Mouse (Mus musculus) CD4-positive, CD25-positive, alpha-beta regulatory T cell, adult 4 months (primary cell): ENCODE results near the gene Mlf1. TPM values are rescaled to one million over a fixed set of nuclear protein-coding genes. Genes with fewer than 3 reads are reported as not detected.

Experiments
- ATAC-seq: one replicate; pipeline ENCODE4 v1.8.0; 2017
- polyA plus RNA-seq, 2 experiments: library from polyadenylated mRNA; unstranded; fragments of 100-300 nt; shearing (Covaris generic); gene quantifications; one replicate each; pipeline ENCODE4 v1.2.1; 2017

Gene Mlf1
- polyA plus RNA-seq = 1 to 10 TPM in 1 of 2 experiments, under 1 TPM in 1; 0.79 to 1.5 TPM

DNA sequence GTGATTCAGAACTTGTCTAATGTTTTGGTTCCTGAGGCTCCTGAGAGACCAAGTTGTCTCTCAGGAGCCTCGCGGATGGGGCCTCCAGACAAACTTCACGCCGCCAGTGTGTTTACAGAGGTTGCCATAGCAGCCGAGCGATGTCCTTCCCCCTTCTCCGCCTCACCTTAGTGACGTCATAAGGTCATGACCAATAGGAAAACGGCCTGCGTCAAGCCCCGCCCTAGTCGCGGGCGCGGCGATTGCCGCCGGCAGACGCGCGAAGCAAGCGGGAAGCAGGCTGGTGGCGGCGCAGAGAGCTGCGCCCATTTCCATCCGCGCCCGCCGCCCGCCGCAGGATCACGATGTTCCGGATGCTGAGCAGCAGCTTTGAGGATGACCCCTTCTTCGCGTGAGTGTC lies at the start of gene Mlf1:
Gene Mlf1 (plus strand): TSS at position 226 of the 400 bp plus-strand sequence.
- peak; percentile 95 for ATAC-seq

DNA sequence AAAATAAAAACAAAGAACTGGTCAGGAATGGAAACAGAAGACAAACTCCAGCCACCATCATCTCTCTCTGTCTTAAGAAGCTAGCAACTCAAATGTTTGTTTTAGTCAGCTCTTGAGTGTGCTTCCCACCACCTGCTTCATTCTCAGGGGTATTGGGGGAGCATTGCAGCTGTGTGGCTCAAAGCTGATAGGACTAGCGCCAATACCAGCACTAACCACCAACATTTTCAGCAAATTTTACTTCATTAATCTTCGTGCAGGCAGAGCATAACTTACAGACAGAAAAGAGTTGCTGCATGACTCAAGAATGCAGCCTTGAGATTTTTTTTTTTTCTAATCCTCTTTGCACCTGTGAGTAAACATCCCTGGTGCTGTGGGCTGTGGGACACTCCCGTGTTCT lies 34.3 kb upstream of the Mlf1 start:
- no peak for ATAC-seq

DNA sequence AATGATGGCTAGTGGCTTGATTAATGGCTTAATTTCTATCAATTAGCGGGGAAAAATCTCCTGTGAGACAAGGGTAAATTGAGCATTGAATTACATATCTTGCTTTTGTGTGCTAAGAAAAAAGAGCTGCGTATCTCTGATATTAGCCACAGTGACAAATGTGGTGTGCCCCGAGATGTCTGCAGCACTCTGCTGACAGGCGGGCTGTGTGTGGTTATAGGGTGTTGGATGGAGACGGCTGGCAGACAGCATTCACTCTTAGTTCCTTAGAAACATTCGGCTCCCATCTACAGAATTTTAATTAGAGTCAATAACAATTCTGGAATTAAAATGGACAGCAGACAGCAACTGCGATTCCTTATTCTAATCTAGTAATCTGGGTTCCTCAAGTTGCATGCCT lies 33.0 kb upstream of the Mlf1 start:
- ATAC-seq = no peak

DNA sequence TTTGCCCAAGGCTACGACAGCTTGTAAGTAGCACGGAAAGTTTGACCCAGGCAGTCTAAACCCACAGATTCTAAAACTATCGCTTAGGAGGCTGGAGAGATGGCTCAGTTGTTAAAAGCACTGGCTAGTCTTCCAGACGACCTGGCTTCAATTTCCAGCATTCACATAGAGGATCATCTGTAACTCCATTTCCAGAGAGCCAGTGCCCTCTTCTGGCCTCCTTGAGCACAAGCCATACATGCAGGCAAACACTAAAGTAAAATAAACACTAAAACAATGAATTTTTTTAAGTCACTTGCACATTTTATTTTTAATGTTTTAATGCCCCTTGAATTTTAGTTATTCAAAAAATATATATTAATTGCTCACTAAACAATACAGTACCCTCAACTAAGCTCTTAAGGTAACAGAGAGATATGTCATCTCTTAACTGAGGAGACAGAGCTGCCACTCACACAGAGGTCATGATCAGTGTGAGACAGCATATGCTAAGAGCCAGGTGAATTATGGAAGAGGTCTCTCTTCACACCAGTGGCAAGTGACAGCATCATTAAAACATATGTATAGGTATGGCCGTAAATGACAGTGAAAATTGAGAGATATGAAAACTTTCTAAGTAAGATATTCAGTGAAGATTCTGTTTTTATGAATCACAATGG lies 30.8 kb upstream of the Mlf1 start:
- no peak for ATAC-seq

DNA sequence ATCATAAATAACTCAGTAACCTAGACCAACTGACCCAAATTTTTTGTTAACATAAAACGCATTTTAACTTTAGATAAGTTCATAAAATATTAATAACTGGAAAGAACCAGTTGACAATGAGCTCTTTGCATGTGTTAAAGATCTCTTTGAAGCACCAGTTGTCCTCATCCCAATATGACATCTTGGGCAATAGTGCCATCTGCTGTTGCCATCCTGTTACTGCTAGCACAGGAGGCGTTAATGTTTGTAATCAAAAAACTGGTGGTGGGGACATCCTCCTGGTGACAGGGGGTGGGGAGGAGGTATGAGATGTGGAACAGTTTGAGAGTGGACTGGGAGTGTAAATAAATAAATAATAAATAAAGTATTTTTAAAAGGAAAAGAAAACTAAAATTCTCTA lies 29.3 kb upstream of the Mlf1 start:
- ATAC-seq = peak; percentile 63

DNA sequence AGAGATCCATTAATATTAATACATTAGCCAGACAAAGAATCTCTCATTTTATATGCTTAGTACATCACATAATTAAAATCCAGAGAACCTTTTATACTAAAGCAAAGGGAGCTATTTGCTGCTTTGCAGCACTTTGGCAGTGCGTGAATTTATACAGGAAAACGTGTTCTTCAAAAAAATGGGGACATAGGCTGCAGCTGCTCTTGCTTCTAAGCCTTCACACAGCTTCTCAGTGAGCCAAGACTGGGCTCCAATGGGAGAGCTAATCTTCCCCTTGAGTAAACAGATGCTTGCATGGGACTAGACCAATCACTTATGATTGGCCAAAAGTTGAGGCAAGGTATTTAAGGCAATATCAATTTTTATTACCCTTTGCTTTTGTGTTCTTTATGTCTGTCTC lies 27.2 kb upstream of the Mlf1 start:
- no peak for ATAC-seq

DNA sequence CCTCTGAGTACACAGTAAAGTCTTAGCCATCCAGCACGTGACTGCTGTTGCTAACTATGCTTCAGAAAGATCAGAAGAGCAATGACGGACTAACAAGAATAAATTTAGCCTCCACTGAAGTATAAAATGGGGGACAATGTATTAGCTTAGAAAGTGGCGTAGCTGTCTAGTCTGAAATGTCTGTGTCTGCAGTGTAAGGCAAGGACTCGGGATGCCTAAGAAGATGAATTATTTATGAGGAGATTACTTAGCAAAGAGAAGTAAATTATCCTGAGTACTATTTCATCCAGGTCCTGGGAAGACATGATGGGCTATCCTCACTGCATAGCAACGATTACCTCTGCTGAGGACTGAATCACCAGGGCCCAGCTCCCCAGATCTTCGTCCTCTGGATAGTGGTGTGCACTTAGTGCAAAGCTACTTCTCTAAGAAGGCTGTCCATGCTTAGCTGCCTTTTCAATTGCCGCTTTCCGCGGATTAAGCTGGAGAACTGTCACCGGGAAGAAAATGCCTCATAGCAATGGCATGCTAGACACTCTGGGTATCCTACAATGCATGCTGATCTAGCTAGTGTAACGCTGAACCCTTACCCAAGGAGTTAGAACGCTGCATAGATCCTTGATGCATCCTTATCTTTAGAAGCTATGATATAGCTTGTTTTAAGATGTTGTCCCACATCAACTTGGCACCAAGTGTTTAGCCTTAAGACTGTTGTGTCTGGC lies 22.3 kb upstream of the Mlf1 start:
- no peak for ATAC-seq

DNA sequence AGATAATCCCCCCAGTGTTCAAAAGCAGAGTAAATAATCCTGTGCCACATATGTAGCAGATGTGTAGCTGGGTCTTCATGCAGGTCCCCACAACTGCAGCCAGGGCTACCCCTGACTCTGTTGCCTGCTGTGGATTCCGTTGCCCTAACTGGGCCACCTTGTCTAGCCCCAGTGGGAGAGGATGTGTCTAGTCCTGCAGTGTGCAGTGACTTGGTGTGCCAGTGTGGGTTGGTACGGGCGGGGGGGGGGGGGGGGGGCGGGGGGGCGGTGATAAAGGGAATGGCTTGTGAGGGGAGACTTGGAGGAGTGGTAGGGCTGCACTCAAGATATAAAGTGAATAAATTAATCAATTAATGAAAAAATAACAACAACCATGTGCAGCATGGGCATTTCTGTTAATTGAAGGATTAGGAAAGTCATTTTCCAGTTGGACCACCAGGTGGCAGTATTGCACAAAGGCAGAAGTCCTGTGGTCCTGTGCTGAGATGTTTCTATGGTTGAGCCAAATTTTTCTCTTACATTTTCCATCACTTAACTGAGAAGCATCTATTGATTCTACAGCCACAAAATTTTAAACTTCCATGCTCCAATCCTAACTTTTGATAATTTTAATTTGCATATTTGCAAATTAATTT lies 21.7 kb upstream of the Mlf1 start:
- ATAC-seq = peak; percentile 64

DNA sequence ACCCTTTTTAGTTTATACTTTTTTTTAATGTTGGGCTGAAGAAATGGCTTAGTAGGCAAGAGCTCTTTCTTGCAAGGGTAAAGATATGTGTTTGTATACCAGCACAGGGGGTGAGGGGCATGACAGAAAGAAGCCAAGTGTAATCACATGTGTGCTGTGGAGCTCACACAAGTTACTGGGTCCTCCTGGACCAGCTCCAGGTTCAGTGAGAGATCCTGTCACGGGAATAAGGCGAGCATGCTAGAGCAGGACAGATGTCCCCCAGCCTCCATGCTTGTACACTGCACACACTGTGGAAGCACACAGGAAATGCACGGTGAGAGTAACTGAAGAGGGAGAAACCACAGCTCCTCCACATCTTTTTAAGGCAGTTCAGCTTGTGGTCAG lies 21.1 kb upstream of the Mlf1 start:
- no peak for ATAC-seq

DNA sequence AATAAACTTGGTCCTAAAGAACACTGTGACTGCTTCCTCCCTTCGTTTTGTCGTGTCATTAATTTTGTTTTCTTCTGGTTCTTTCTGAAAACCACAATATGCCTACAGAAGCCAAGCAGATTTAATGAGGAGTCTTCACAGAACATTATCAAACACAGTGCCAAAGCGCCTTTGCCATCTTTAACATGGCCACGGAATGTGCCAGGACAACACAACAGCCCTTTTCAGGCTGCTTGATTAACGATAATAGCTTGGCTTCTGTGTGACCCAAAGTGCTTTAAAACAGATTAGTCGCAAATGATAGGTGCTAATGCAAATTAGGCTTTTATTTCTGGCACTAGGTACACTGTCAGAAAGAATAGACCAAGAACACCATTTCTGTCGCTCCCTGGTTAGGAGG lies 15.5 kb upstream of the Mlf1 start:
- ATAC-seq = no peak

DNA sequence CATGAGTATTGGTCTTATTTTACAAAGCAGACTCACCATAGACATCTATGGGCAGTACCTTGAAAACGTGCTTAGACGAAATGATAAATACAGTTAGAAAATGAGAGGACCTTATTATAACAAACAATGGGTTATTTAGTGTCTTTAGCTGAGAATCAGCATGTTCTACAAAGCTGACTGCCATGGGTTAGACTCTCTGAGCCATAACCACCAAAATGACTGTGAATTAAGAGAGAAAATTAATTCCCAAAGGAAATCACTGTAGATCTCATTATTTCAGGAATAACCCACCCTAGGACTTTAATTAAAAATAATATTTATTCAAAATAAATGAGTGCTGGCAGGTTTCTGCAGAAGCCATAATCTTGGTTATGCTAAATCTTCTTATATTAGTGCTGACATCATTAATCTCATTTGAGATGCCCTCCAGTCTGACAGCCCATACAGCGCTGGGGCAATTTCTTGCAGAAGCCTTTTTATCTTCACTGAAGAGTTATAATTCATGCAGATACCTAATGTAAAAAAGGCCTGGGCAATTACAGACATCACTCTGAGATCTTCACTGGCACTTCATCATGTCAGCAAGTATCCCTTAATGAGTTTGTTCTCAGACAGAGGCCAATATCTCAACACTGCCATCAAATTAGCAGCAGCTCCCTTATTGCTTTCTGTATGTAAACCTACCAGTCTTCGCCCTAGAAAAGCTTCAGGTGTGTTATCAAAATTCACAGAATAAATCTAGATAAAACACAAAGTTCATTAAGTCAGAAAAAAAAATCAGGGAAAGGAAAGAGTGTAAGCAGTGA lies 7.6 kb upstream of the Mlf1 start:
- no peak for ATAC-seq

DNA sequence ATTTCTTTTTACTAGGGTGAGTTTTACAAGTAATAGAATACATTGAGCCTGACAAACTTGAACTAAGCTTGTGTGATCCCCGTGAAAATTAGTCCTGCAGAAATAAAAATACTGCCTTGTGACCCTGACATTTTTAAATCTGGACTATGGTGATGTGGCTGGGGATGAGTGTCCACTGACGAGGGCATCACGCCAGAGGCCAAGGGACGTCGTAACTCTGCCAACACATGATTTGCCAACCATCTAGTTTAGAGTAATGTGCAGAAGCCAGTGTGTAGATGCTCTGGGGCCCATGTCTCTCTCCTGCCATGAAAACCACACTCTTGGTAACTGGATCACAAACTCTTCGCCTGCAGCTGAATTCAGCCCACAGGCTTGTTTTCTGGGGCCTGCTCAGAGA lies 6.4 kb upstream of the Mlf1 start:
- ATAC-seq = no peak

DNA sequence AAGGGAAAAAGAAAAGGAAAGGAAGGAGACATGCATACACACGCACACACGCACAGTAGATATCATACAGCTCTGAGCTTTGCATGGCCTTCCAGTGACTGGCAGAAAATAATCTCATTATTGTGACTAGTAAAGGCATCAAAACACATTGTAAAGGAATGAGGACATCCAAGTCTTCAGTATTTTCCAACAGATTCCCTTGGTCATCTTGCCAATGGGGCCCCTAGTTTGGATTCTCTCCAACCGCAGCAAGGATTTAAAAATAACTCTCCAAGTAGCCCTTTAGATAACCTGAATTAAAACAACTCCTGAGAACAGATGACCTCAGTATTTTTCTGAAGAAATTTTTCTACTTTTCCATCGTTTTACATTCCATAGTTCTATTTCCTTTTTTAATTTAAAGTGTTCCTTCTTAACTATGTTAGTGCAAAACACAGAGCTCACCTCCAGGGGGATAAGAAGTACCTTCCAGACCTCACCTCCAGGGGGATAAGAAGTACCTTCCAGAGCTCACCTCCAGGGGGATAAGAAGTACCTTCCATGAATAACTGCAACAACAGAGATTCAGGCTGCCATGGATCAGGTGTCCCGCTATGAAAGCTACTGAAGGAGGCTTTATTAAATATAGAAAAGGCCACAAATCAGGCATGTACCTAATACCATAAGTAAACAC lies 4.4 kb upstream of the Mlf1 start:
- ATAC-seq = no peak

DNA sequence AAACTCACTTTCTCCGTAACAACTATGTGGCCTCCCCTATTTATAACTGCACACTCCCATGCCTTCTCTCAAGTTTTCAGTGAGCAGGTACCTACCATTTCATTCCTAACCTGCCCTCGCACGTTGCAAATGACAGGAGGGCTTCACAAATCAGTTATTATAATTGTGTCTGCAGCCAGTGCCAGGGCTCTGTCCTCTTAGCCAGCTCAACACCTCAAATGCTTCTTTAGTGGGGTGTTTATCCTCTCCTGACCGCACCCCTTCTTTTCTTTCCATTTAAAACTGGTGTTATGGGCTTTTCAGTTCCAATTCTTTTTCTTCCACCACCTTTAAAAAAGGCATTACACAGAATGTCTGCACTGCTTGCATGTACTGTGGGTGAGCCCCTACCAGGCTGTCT lies 1.7 kb upstream of the Mlf1 start:
- no peak for ATAC-seq

DNA sequence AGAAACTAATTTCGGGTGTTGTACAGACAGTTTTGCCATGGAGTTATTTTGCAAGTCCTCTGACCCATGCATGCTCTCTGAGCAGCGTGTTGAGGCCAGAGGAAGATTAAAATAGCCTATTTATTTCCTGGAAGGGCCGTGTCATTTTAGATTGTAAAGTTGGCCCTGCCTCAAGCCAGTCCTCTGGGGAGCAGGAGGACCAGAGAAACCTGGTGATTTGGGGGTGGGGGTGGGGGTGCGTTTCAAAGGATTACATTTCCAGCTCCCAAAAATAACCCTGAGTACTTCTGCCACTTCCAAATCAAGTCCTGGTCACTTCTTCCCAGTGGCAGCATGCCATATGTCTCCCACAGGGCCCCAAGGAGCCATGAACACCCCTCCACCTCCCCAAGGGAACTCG lies 1.1 kb upstream of the Mlf1 start:
- ATAC-seq = no peak

DNA sequence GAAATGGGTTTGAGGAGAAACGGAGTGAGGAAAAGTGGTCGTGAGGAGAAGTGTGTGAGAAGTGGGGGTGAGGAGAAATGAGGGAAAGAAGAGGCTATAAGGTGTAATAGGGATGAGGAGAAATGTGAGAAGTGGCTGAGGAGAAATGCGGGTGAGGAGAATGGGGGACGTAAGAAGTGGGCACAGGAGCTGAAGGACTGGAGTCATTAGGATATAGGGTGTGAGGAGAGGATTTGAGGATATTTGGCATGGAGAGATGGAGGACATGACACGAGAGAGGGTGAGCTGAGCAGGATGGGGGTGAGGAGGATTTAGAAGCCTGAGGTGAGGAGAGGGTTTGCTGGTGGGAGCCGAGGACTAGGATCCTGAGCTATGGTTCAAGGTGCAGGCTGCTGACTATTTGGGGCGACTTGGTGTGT lies 472 bp downstream of the Mlf1 start:
- ATAC-seq = no peak

DNA sequence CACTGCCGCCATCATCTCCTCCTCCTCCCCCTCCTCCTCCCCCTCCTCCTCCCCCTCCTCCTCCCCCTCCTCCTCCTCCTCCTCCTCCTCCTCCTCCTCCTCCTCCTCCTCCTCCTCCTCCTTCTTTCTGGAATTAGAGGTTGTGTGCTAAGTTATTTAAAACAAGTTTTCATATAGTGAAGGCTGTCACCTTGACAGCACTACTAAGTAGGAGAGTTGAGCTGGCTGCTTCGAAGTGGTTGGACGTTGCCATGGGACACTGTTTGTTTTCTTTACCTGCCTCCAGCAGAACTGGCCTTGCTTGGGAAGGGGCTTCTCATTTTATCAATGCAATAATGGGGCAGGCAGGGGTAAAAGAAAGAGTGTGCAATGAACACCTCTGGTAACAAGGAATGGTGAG lies 1.2 kb downstream of the Mlf1 start, which contains the start of gene Gm17402:
Gene Gm17402 (minus strand): TSS at position 101 of the 400 bp plus-strand sequence.
- ATAC-seq = no peak

DNA sequence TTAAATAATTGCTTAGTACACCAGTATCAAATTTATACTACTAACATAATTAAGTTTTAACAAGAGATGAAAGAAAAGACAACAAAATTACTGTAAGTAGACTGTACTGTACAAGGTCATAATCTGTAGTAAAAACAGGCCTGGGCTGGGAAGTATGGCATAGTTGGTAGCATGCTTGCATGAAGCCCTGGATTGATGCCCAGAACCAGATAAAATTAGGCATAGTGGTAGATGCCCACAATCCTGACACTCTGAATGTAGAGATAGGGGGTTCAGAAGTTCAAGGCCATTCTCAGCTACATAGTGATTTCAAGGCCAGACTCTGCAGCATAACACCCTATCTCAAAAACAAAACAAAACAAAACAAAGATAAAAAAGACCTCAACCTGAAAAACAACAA lies 4.3 kb downstream of the Mlf1 start:
- ATAC-seq = no peak

DNA sequence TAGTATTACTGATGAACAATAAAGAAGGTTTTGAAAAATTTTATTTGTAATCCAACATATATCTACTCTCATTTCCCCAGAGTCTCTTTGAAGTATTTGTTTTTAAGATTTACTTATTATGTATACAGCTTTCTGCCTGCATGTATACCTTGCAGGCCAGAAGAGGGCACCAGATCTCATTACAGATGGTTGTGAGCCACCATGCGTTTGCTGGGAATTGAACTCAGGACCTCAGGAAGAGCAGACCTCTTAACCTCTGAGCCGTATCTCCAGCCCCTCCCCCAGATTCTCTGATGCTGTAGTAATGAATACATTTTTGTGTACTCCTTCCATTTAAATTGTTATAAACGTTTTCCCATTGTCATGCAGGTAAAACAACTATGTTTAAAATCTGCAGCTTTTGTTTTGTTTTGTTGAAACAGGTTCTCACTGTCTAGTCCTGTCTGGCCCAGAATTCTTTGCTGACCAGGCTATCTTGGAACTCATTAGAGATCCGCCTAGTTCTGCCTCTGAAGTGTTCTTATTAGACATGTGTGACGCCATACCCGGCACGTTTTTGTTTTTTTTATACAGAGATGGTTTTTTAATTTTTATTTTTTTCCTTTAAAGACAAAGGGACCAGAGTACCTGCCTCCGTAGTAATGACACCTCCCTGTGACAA lies 55.6 kb downstream of the Mlf1 start:
- ATAC-seq = no peak

DNA sequence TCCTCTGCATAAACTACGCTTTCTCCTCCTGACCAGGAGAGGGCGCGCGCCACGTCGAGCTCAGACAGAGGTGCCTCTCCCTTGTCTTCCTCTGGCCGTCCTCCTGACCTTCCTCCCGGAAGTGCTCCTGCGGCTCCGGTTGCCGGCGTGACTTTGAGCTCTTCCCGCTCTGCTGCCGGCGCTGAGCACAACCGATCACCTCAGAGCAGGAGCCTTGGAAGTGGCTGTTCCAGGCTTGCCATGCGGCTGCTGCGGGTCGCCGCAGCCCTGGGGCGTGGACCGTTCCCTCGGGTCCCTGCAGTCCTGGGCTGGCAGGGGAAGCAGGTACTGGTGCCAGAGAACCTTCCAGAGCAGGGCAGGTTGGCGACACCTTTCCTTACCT lies 56.1 kb downstream of the Mlf1 start, which contains the start of gene Gfm1:
Gene Gfm1 (plus strand): TSS at position 98 of the 382 bp plus-strand sequence.
- peak; percentile 98 for ATAC-seq

DNA sequence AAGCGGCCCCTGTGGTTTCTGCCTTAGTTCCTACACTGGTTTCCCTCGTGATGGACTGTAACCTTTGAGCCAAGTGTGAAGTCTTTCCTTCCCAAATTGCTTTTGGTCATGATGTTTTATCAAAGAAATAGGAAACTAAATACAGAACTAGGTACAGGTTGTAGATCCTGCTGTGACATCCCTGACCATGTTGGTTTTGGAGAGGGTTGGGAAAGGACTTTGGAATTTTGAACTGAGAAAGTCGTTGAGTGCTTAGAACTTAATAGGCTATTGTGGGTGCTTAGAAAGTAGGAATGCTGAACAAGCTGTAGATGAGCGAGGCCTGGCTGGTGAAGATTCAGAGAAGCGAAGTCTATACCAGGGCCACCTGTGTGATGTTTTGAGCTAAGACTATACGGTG lies 60.1 kb downstream of the Mlf1 start:
- no peak for ATAC-seq

DNA sequence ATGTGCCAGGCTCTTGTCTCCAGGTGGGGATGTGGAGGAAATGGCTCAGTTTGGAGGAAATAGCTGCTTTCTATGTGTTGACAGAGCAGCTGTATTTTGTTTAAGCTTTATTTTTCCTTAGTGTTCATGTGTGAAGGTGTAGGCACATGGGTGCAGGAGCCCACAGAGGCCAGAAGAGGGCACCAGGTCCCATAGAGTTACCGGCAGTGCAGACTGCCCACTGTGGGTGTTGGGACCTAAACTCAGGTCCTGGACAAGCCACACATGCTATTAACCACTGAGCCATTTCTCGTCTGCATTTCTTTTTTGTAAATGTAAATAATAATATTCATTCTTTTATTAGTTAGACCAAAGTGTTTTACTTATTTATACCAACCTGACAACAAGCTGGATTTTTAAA lies 73.2 kb downstream of the Mlf1 start:
- no peak for ATAC-seq
